Mouse (Mus musculus) ES-E14 (cell line): ENCODE data around the gene Gm10188.

Source experiments
- HCFC1 ChIP-seq: IDR thresholded peaks from 2 replicates; pipeline ENCODE4 v1.6.1; 2012; ENCODE audit warnings: low read length, inconsistent platforms, borderline replicate concordance; ENCODE audit not compliant: insufficient read depth
- ZNF384 ChIP-seq: IDR thresholded peaks from 2 replicates; pipeline ENCODE4 v1.6.1; 2012; ENCODE audit warnings: low read depth, low read length, inconsistent platforms

DNA sequence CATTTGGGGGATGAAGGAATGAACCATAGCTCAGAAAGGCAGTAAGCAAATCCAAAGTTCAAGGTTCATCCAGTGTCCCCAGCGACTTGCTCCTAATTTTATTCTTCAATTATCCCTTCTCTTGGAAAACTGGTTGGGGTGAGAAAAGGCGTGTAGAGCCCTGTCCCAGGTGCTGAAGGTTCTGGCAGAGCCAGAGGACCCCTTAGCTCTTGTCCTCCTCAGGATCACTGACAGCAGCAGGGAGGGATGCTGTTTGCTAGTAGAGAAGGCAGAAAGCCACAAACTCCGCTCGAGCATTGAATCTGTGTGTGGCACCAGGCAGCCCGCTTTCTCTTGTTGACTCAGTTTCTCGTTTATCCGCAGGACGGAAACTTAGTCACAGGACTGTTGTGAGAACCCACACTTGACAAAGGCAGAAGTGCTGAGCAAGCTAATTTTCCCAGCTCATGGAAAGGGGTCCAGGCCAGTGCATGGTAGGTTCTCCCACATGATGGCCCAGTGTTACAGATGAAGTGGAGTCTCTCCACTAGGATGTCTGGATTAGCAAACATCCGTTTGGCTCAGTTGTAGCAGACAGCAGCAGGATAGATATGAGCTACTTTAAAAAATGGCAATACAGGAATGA is 41.0 kb downstream of the Gm10188 start:
- no peak for TF ChIP-seq ZNF384
- no peak for TF ChIP-seq HCFC1
